In genomic region chr11:72050895-72051858, GRCm38 (mm10) we compare ENCODE assay signal across 9 mouse cellular contexts. TPM values are rescaled to one million over a fixed set of nuclear protein-coding genes. Genes with fewer than 3 reads are reported as not detected.
DNase-seq lines count a peak whose midpoint lies in the region; ATAC-seq lines count a peak whose summit lies in the region.
"Had no signal": no experiment of that assay in that cellular context is flagged by ENCODE, and none has a peak within 500 bp of the region (broad histone marks: within the 10 kb centered on the region; RNA-seq: fewer than 3 reads in every experiment).

No protein-coding gene starts in this region.

- H3K27ac ChIP-seq in embryonic facial prominence, embryonic 12.5 days, result no peak overlapping the region
- H3K27ac ChIP-seq in intestine, embryonic 14.5 days (ENCODE audit: low read depth), result no peak overlapping the region
- no peak overlapping the region for H3K27ac ChIP-seq in stomach, embryonic 16.5 days (ENCODE audit: low read length)

- peaks cover 23% of the 10 kb centered on the region; the same call in 1 of the 2 replicates for H3K27me3 ChIP-seq in embryonic facial prominence, embryonic 12.5 days
- 0 out of 2 replicates have a peak, but pooled peaks cover 11% of the 10 kb centered on the region for H3K27me3 ChIP-seq in intestine, embryonic 14.5 days (replicated peaks; ENCODE audit: control insufficient read depth, insufficient read depth, low read length)
- H3K27me3 ChIP-seq in stomach, embryonic 16.5 days (ENCODE audit: control insufficient read depth, insufficient read depth, low read length), result peaks cover 10% of the 10 kb centered on the region
- H3K27me3 ChIP-seq: Patski had no signal

- peaks cover 27% of the 10 kb centered on the region for H3K4me1 ChIP-seq in embryonic facial prominence, embryonic 12.5 days
- peaks cover 15% of the 10 kb centered on the region for H3K4me1 ChIP-seq in intestine, embryonic 14.5 days (replicated peaks; ENCODE audit: control insufficient read depth, insufficient read depth, low read length)
- H3K4me1 ChIP-seq in stomach, embryonic 16.5 days (ENCODE audit: control insufficient read depth, insufficient read depth, low read length), result peaks cover 12% of the 10 kb centered on the region

- peak overlapping the region; percentile 60 for H3K9ac ChIP-seq in embryonic facial prominence, embryonic 12.5 days
- H3K9ac ChIP-seq in intestine, embryonic 14.5 days (ENCODE audit: low read length), result peak overlapping the region; percentile 32
- H3K9ac ChIP-seq in stomach, embryonic 16.5 days (ENCODE audit: low read length), result peak overlapping the region; percentile 74

- peak overlapping the region; percentile 93 for H3K4me2 ChIP-seq in embryonic facial prominence, embryonic 12.5 days (replicated peaks)
- H3K4me2 ChIP-seq in intestine, embryonic 14.5 days (ENCODE audit: low read length), result peak overlapping the region; percentile 78
- H3K4me2 ChIP-seq in stomach, embryonic 16.5 days (ENCODE audit: low read depth, low read length), result peak overlapping the region; percentile 96

- peak overlapping the region; percentile 58 for H3K4me3 ChIP-seq in embryonic facial prominence, embryonic 12.5 days
- peak overlapping the region; percentile 47 for H3K4me3 ChIP-seq in intestine, embryonic 14.5 days (ENCODE audit: low read depth, low read length)
- peak overlapping the region; percentile 55 for H3K4me3 ChIP-seq in stomach, embryonic 16.5 days (replicated peaks; ENCODE audit: low read length)

- intact Hi-C loops in gastrocnemius, postnatal 14 days (cut with DNase I; ENCODE audit: low total_unique reads), result loop anchor here (10.0 kb wide), 1 partner anchor 134 kb away; no protein-coding TSS in a partner anchor
- intact Hi-C loops in gastrocnemius, postnatal 36 days (cut with DNase I), result loop anchor here (5.0 to 10.0 kb wide), 2 partner anchors 81 to 154 kb away; partner anchors contain the start of genes 4933427D14Rik, Gm43951 and Txndc17

- DNase-seq in gastrocnemius, postnatal 14 days, result peak; percentile 18
- DNase-seq in gastrocnemius, postnatal 36 days, result no peak
- peak; percentile 72 for DNase-seq in ES-CJ7 (ENCODE audit: low read depth, low spot score)
- DNase-seq in intestine, embryonic 14.5 days (ENCODE audit: low spot score), result peak; percentile 63
- DNase-seq in mesoderm, embryonic 11.5 days (ENCODE audit: low read depth, low spot score), result peak; percentile 63

- WGBS in embryonic facial prominence, embryonic 12.5 days, result 2% methylated on average over 45 of the region's 45 CpGs
- WGBS in intestine, embryonic 14.5 days, result 1% methylated on average over 45 of the region's 45 CpGs
- 3% methylated on average over 45 of the region's 45 CpGs for WGBS in stomach, embryonic 16.5 days

- peak; percentile 57; the same call in 1 of the 2 replicates for ATAC-seq in embryonic facial prominence, embryonic 12.5 days (ENCODE audit: insufficient number of reproducible peaks, insufficient read depth, low FRiP score, low TSS enrichment)
- peak; percentile 55 for ATAC-seq in intestine, embryonic 14.5 days (replicated peaks; ENCODE audit: low FRiP score, low TSS enrichment, low read depth)
- ATAC-seq in stomach, embryonic 16.5 days (ENCODE audit: insufficient read depth, low FRiP score), result peak; percentile 30; the same call in 1 of the 2 replicates
- no peak for ATAC-seq in CD4-positive, CD25-positive, alpha-beta regulatory T cell, adult 4 months
- ATAC-seq: Patski had no signal

- no peaks in the 10 kb centered on the region for H3K9me3 ChIP-seq in embryonic facial prominence, embryonic 12.5 days
- no peaks in the 10 kb centered on the region for H3K9me3 ChIP-seq in intestine, embryonic 14.5 days (ENCODE audit: control insufficient read depth, low read length)
- H3K9me3 ChIP-seq in stomach, embryonic 16.5 days (replicated peaks; ENCODE audit: control insufficient read depth, low read length), result no peaks in the 10 kb centered on the region

- peaks cover 11% of the 10 kb centered on the region; the same call in 1 of the 2 replicates for H3K36me3 ChIP-seq in embryonic facial prominence, embryonic 12.5 days
- H3K36me3 ChIP-seq in intestine, embryonic 14.5 days (ENCODE audit: control insufficient read depth, insufficient read depth, low read length), result peaks cover 20% of the 10 kb centered on the region
- no peaks in the 10 kb centered on the region for H3K36me3 ChIP-seq in stomach, embryonic 16.5 days (ENCODE audit: control insufficient read depth, insufficient read depth, low read length)

RNA-seq across cellular contexts. Expression of gene Pimreg, which starts 9.3 kb away (rescaled TPM):
- 1 to 10 TPM; 3.9 to 5.6 TPM for total RNA-seq in gastrocnemius, postnatal 14 days (2021)
- under 1 TPM; 0.62 to 0.71 TPM for total RNA-seq in gastrocnemius, postnatal 36 days (2021)
- 143 and 144 TPM in 2 replicates for polyA plus RNA-seq in embryonic facial prominence, embryonic 12.5 days (2016; fragmentation: Nextera tagmentation; extraction: Ambion mirVana)
- 107 and 113 TPM in 2 replicates for polyA plus RNA-seq in intestine, embryonic 14.5 days (2014; fragmentation: Nextera tagmentation; extraction: Ambion mirVana)
- polyA plus RNA-seq in stomach, embryonic 16.5 days (2015; fragmentation: Nextera tagmentation; extraction: Ambion mirVana), result 74.5 and 76.2 TPM in 2 replicates
- polyA plus RNA-seq in CD4-positive, CD25-positive, alpha-beta regulatory T cell, adult 4 months (2017; shearing (Covaris generic)), result 1 to 10 TPM; 1.8 to 5.1 TPM

RNA-seq across cellular contexts. Expression of gene Aipl1, which starts 13.9 kb away (rescaled TPM):
- total RNA-seq in gastrocnemius, postnatal 14 days (2021), result under 1 TPM in 1 of 2 experiments, not detected in 1; 0.13 TPM
- total RNA-seq in gastrocnemius, postnatal 36 days (2021), result not detected
- 0.36 and 0.61 TPM in 2 replicates for polyA plus RNA-seq in embryonic facial prominence, embryonic 12.5 days (2016; fragmentation: Nextera tagmentation; extraction: Ambion mirVana)
- polyA plus RNA-seq in intestine, embryonic 14.5 days (2014; fragmentation: Nextera tagmentation; extraction: Ambion mirVana), result 0.27 and 0.30 TPM in 2 replicates
- polyA plus RNA-seq in stomach, embryonic 16.5 days (2015; fragmentation: Nextera tagmentation; extraction: Ambion mirVana), result 0.16 and 0.22 TPM in 2 replicates
- polyA plus RNA-seq in CD4-positive, CD25-positive, alpha-beta regulatory T cell, adult 4 months (2017; shearing (Covaris generic)), result not detected

Comparison
In these comparisons a context has a peak if more than half of its experiments do, and no peak if none do; other contexts are left out.
1. DNase-seq: peak in gastrocnemius, postnatal 14 days (single experiment), ES-CJ7 (single experiment), intestine, embryonic 14.5 days (single experiment) and mesoderm, embryonic 11.5 days (single experiment); none in gastrocnemius, postnatal 36 days (0 of 2).
2. RNA of gene Pimreg, which starts 9.3 kb away (polyA plus RNA-seq): 143 to 144 TPM in embryonic facial prominence, embryonic 12.5 days, 107 to 113 TPM in intestine, embryonic 14.5 days and 74.5 to 76.2 TPM in stomach, embryonic 16.5 days; 1.8 to 5.1 TPM in CD4-positive, CD25-positive, alpha-beta regulatory T cell, adult 4 months; every median in the first group is over 10 times any median in the second.
3. Peak in every context shown above with its lines, with median percentiles within 50 percentile points of each other: H3K4me2 ChIP-seq, H3K4me3 ChIP-seq and H3K9ac ChIP-seq.